Mouse (Mus musculus): ENCODE results near the gene Zdhhc3. TPM values are rescaled to one million over a fixed set of nuclear protein-coding genes. Genes with fewer than 3 reads are reported as not detected.

Zdhhc3 gene
- polyA plus RNA-seq, 1 experiment = 72.9 TPM

GRCm38 (mm10) chr9:123021636-123022379, 91.2 kb downstream of the Zdhhc3 start:
- no peaks in the 10 kb centered on the region for H3K27me3 ChIP-seq (ENCODE audit: control insufficient read depth, insufficient read depth, low read length)
- TF ChIP-seq POLR2A (IDR thresholded peaks at IDR 0.05; ENCODE audit: low read depth, low read length) (no peak), CTCF (IDR thresholded peaks at IDR 0.05; ENCODE audit: extremely low read depth, insufficient read depth, insufficient read length, insufficient replicate concordance) (no peak)
- peak overlapping the region; percentile 66 for H3K4me3 ChIP-seq (ENCODE audit: extremely low read depth, insufficient read depth, insufficient read length)
- H3K36me3 ChIP-seq (ENCODE audit: control insufficient read depth, insufficient read depth, low read length) = no peaks in the 10 kb centered on the region
- 39% methylated on average over 19 of the region's 24 CpGs for WGBS
- no peak overlapping the region; the same call in 1 of the 2 replicates for H3K27ac ChIP-seq (ENCODE audit: insufficient read depth, low read length)
- peak in 1 of 2 experiments; percentile 11 for DNase-seq (ENCODE audit: low read depth in 1 of 2, low spot score in 2 of 2)
- peaks cover 2% of the 10 kb centered on the region for H3K4me1 ChIP-seq (ENCODE audit: control insufficient read depth, insufficient read depth, insufficient read length)

- H3K36me3 ChIP-seq (ENCODE audit: control insufficient read depth, insufficient read depth, low read length) = no peaks in the 10 kb centered on the region
- peak; percentile 1; the same call in 1 of the 2 replicates for TF ChIP-seq POLR2A (IDR thresholded peaks at IDR 0.05; ENCODE audit: low read depth, low read length)
- TF ChIP-seq CTCF (IDR thresholded peaks at IDR 0.05; ENCODE audit: extremely low read depth, insufficient read depth, insufficient read length, insufficient replicate concordance) = no peak
- H3K4me1 ChIP-seq (ENCODE audit: control insufficient read depth, insufficient read depth, insufficient read length) = peaks cover 2% of the 10 kb centered on the region
- peak within 1 kb of the TSS; percentile 90 for H3K27ac ChIP-seq (ENCODE audit: insufficient read depth, low read length)
- DNase-seq (ENCODE audit: low read depth in 1 of 2, low spot score in 2 of 2) = peak; percentile 72 to 76
- under 1% methylated on average over 55 of the region's 69 CpGs for WGBS
- H3K27me3 ChIP-seq (ENCODE audit: control insufficient read depth, insufficient read depth, low read length) = no peaks in the 10 kb centered on the region
- H3K4me3 ChIP-seq (ENCODE audit: extremely low read depth, insufficient read depth, insufficient read length) = peak within 1 kb of the TSS; percentile 78
Observed at GRCm38 (mm10) chr9:123020995-123021631, 91.9 kb downstream of the Zdhhc3 start, which contains the start of gene Tmem42. Gene Tmem42 (plus strand): TSS chr9:123021326.

Other genes with a start within 250 kb of the Zdhhc3 start
- 20.0 and 25.1 TPM in 2 replicates for gene Zfp445, start 247.2 kb downstream of the Zdhhc3 start, polyA plus RNA-seq (2012; rRNA removed)
- gene Zkscan7, start 227.5 kb downstream of the Zdhhc3 start, polyA plus RNA-seq (2012; rRNA removed) = 1.6 and 1.9 TPM in 2 replicates
- 0.39 and 0.45 TPM in 2 replicates for gene Zfp105, start 190.1 kb downstream of the Zdhhc3 start, polyA plus RNA-seq (2012; rRNA removed)
- gene 1110059G10Rik, start 162.2 kb downstream of the Zdhhc3 start, polyA plus RNA-seq (2012; rRNA removed) = 1.6 and 1.7 TPM in 2 replicates
- 1.4 and 2.9 TPM in 2 replicates for gene Kif15, start 162.2 kb downstream of the Zdhhc3 start, polyA plus RNA-seq (2012; rRNA removed)
- 10.3 and 12.0 TPM in 2 replicates for gene Tmem42, start 91.9 kb downstream of the Zdhhc3 start, polyA plus RNA-seq (2012; rRNA removed)
- gene Tgm4, start 78.5 kb downstream of the Zdhhc3 start, polyA plus RNA-seq (2012; rRNA removed) = 0.08 and 0.19 TPM in 2 replicates
- 15.2 and 17.3 TPM in 2 replicates for gene Exosc7, start within 50 bp of the Zdhhc3 start, polyA plus RNA-seq (2012; rRNA removed)
- 3.4 and 4.6 TPM in 2 replicates for gene Clec3b, start 37.7 kb upstream of the Zdhhc3 start, polyA plus RNA-seq (2012; rRNA removed)
- gene Cdcp1, start 102.8 kb upstream of the Zdhhc3 start, polyA plus RNA-seq (2012; rRNA removed) = 0.93 and 0.95 TPM in 2 replicates
- gene Tmem158, start 147.6 kb upstream of the Zdhhc3 start, polyA plus RNA-seq (2012; rRNA removed) = 5.9 and 10.5 TPM in 2 replicates